In the genomic region with DNA sequence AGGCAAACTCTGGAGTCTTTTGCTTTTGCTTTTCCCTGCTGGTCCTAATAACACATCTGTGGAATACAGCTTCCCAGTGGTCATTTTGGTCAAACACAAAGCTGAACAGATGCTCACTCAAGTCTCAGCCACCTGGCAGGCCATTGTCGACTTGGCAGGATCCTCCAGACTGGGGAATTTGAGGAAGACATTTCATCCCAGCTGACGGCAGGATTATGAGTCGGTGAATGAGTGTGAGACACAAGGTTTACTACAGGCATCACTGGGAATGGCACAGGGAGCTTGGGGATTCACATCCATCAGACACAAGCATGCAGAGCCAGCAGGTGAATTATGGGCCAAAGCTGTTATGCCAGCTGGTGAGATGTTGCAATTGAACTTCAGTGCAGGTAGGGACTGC, we compare ENCODE assay signal across 20 mouse cellular contexts.
DNase-seq lines count a peak whose midpoint lies in the region; ATAC-seq and TF ChIP-seq lines count a peak whose summit lies in the region.
"Had no signal": no experiment of that assay in that cellular context is flagged by ENCODE, and none has a peak within 500 bp of the region (broad histone marks: within the 10 kb centered on the region; RNA-seq: fewer than 3 reads in every experiment).

No protein-coding gene starts in this region.

- no peaks in the 10 kb centered on the region for H3K36me3 ChIP-seq in neural tube, embryonic 13.5 days
- no peaks in the 10 kb centered on the region for H3K36me3 ChIP-seq in hindbrain, postnatal 0 days (ENCODE audit: insufficient read depth, low read length)
- H3K36me3 ChIP-seq: embryonic facial prominence, embryonic 15.5 days; forebrain, embryonic 10.5 days; heart, embryonic 12.5 days had no signal

- no peaks in the 10 kb centered on the region for H3K4me1 ChIP-seq in neural tube, embryonic 13.5 days (replicated peaks)
- no peaks in the 10 kb centered on the region for H3K4me1 ChIP-seq in hindbrain, postnatal 0 days (ENCODE audit: insufficient read depth, low read length)
- H3K4me1 ChIP-seq: embryonic facial prominence, embryonic 15.5 days; forebrain, embryonic 10.5 days; heart, embryonic 12.5 days had no signal

- no peak overlapping the region for H3K4me2 ChIP-seq in neural tube, embryonic 13.5 days
- H3K4me2 ChIP-seq in hindbrain, postnatal 0 days (ENCODE audit: low read depth, low read length): no peak overlapping the region
- H3K4me2 ChIP-seq: embryonic facial prominence, embryonic 15.5 days; heart, embryonic 12.5 days had no signal

- H3K9me3 ChIP-seq in neural tube, embryonic 13.5 days: no peaks in the 10 kb centered on the region
- no peaks in the 10 kb centered on the region for H3K9me3 ChIP-seq in hindbrain, postnatal 0 days (ENCODE audit: low read length)
- H3K9me3 ChIP-seq: embryonic facial prominence, embryonic 15.5 days; forebrain, embryonic 10.5 days; heart, embryonic 12.5 days had no signal

- DNase-seq in gastrocnemius, postnatal 14 days: peak; percentile 18
- no peak for DNase-seq in gastrocnemius, postnatal 4 days (ENCODE audit: low spot score in 2 of 2)
- peak; percentile 71 for DNase-seq in left cerebral cortex, postnatal 4 days
- DNase-seq in left cerebral cortex, adult 2 months (ENCODE audit: extremely low spot score in 1 of 2, low spot score in 2 of 2): no peak
- DNase-seq in neural tube, embryonic 10.5 days (ENCODE audit: extremely low spot score, low spot score): no peak
- peak; percentile 60 for DNase-seq in hindbrain, postnatal 0 days (ENCODE audit: low spot score)
- no peak for DNase-seq in adrenal gland, postnatal 10 days
- DNase-seq: adrenal gland, adult 2 months; adrenal gland, postnatal 36 days; cerebellum, adult 11 months; cerebellum, adult 9-10 months; embryo, embryonic 11 days; gastrocnemius, adult 2 months had no signal

- intact Hi-C loops in gastrocnemius, postnatal 14 days (cut with DNase I; ENCODE audit: low total_unique reads): no loop called here
- intact Hi-C loops in left cerebral cortex, postnatal 4 days (cut with DNase I): no loop called here
- intact Hi-C loops in left cerebral cortex, adult 2 months (cut with DNase I): no loop called here

- H3K4me3 ChIP-seq in left cerebral cortex, adult 2 months: no peak overlapping the region
- H3K4me3 ChIP-seq in neural tube, embryonic 13.5 days: no peak overlapping the region
- no peak overlapping the region for H3K4me3 ChIP-seq in hindbrain, postnatal 0 days (ENCODE audit: low read length)
- H3K4me3 ChIP-seq: embryonic facial prominence, embryonic 15.5 days; erythroblast, embryonic 14.5 days; forebrain, embryonic 10.5 days; gastrocnemius, adult 2 months; heart, embryonic 12.5 days had no signal

- H3K27me3 ChIP-seq in neural tube, embryonic 13.5 days: no peaks in the 10 kb centered on the region
- H3K27me3 ChIP-seq in hindbrain, postnatal 0 days (ENCODE audit: insufficient read depth, low read length): no peaks in the 10 kb centered on the region
- H3K27me3 ChIP-seq: embryonic facial prominence, embryonic 15.5 days; heart, embryonic 12.5 days had no signal

- H3K9ac ChIP-seq in neural tube, embryonic 13.5 days: no peak overlapping the region
- H3K9ac ChIP-seq in hindbrain, postnatal 0 days (replicated peaks; ENCODE audit: low read length): no peak overlapping the region
- H3K9ac ChIP-seq: embryonic facial prominence, embryonic 15.5 days; heart, embryonic 12.5 days had no signal

- no peak overlapping the region for H3K27ac ChIP-seq in left cerebral cortex, adult 2 months
- H3K27ac ChIP-seq in neural tube, embryonic 13.5 days (replicated peaks): no peak overlapping the region
- H3K27ac ChIP-seq in hindbrain, postnatal 0 days: no peak overlapping the region
- H3K27ac ChIP-seq: embryonic facial prominence, embryonic 15.5 days; forebrain, embryonic 10.5 days; gastrocnemius, adult 2 months had no signal

- 53% methylated on average over 3 of the region's 3 CpGs for WGBS in neural tube, embryonic 13.5 days
- 64% methylated on average over 3 of the region's 3 CpGs for WGBS in hindbrain, postnatal 0 days

- no peak for TF ChIP-seq CTCF in left cerebral cortex, adult 2 months (IDR thresholded peaks at IDR 0.05)
- TF ChIP-seq CTCF in hindbrain, postnatal 0 days (IDR thresholded peaks at IDR 0.05; ENCODE audit: low read depth): no peak

- ATAC-seq in neural tube, embryonic 13.5 days (ENCODE audit: low read depth): peak; percentile 65
- peak; percentile 72 for ATAC-seq in hindbrain, postnatal 0 days
- ATAC-seq: forebrain, embryonic 14.5 days; intestine, embryonic 16.5 days had no signal

Comparison
In these comparisons a context has a peak if more than half of its experiments do, and no peak if none do; other contexts are left out.
1. DNase-seq: peak in gastrocnemius, postnatal 14 days (single experiment), left cerebral cortex, postnatal 4 days (single experiment) and hindbrain, postnatal 0 days (single experiment); none in gastrocnemius, postnatal 4 days (0 of 2), left cerebral cortex, adult 2 months (0 of 2), neural tube, embryonic 10.5 days (single experiment) and adrenal gland, postnatal 10 days (single experiment).